Mouse (Mus musculus): Measurements from ENCODE around the gene Gm12166. TPM values are rescaled to one million over a fixed set of nuclear protein-coding genes. Genes with fewer than 3 reads are reported as not detected.

The Gm12166 gene
- polyA plus RNA-seq, 1 experiment from 2014 or later, result 4.0 TPM

DNA sequence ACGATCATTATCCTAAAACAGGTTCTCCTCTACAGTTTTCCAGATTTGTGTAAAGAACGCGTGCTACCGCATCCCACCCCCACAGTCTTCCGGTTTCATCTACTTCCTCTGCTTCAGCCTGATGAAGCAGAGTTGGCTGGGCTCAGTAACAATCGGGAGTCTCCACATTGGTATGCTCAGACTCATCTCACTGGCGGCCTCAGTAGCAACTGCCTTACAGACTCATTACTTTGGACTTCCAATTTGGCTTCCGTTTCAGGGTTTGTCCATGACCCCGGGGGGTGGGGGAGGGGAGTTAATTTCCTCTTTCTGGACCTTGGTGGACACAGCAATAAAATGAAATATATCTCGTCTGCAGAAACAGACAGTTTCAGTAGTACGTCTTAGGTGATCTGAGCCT, 12.8 kb downstream of the Gm12166 start:
- Histone ChIP-seq H3K4me1 (replicated peaks) (peaks cover 5% of the 10 kb centered on the region; the same call in 1 of the 2 replicates), H3K4me3 (no peak overlapping the region), H3K27me3 (ENCODE audit: insufficient read depth, poor library complexity, severe bottlenecking) (no peaks in the 10 kb centered on the region), H3K27ac (no peak overlapping the region), H3K9me3 (no peaks in the 10 kb centered on the region), H3K36me3 (no peaks in the 10 kb centered on the region)
- 75% methylated on average over 11 of the region's 11 CpGs for WGBS
- DNase-seq (ENCODE audit: low spot score), result no peak

DNA sequence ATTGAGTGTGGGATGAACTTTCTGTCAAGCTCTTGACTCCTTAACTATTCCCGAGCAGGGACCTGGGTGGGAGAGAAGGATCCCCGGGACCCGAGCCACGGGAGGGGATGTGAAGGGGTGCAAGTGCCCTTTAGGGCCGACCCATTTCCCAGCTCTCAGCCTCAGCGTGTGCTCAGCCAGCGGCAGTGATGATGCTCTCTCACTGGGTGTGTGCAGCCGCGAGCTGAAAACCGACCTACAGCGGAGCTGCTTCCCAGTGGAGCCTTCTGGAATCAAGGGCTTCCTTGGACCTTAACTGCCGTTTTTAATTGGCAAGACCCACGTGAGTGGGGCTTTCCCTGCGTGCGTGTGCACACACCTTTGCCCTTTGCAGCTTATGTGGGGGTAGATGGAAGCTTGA, 13.2 kb downstream of the Gm12166 start:
- no peaks in the 10 kb centered on the region for H3K27me3 ChIP-seq (ENCODE audit: insufficient read depth, poor library complexity, severe bottlenecking)
- peaks cover 5% of the 10 kb centered on the region; the same call in 1 of the 2 replicates for H3K4me1 ChIP-seq (replicated peaks)
- H3K36me3 ChIP-seq, result no peaks in the 10 kb centered on the region
- WGBS, result 86% methylated on average over 15 of the region's 15 CpGs
- no peak overlapping the region for H3K27ac ChIP-seq
- no peaks in the 10 kb centered on the region for H3K9me3 ChIP-seq
- H3K4me3 ChIP-seq, result no peak overlapping the region
- DNase-seq (ENCODE audit: low spot score), result no peak

DNA sequence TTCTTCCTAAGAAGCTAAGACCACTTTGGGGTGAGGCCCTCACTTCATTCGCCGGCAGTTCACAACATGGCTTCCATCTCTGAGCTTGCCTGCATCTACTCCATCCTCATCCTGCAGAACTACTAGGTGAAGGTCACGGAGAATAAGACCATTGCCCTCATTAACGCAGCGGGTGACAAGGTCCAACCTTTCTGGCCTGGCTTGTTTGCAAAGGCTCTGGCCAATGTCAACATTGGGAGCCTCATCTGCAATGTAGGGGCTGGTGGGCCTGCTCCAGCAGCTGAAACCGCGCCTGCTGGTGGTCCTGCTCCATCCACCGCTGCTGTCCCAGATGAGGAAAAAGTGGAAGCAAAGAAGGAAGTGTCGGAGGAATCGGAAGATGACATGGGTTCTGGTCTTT, 15.7 kb downstream of the Gm12166 start:
- no peaks in the 10 kb centered on the region for H3K9me3 ChIP-seq
- H3K4me3 ChIP-seq, result no peak overlapping the region
- H3K4me1 ChIP-seq (replicated peaks), result peaks cover 5% of the 10 kb centered on the region; the same call in 1 of the 2 replicates
- DNase-seq (ENCODE audit: low spot score), result no peak
- no peak overlapping the region for H3K27ac ChIP-seq
- no peaks in the 10 kb centered on the region for H3K27me3 ChIP-seq (ENCODE audit: insufficient read depth, poor library complexity, severe bottlenecking)
- no peaks in the 10 kb centered on the region for H3K36me3 ChIP-seq
- WGBS, result 95% methylated on average over 10 of the region's 10 CpGs

DNA sequence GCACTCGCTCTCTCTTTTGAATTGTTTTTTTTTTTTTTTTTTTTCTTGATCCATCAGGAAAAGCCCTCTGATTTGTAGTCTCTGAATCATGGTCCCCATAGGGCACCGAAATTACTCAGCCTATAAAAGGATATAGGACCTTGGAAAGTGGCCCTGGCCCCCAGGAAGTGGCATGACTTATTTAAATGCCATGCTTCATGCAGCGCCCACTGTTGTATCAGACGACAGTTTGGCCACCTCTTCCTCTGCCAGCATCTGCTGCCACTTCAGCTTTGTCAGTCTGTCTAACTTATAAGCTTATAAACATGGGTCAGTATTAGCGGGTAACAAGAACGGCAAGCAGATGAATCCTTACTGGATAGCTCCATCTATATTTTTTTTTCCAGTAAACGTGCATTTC, 19.2 kb downstream of the Gm12166 start:
- WGBS, result 88% methylated on average over 7 of the region's 7 CpGs

DNA sequence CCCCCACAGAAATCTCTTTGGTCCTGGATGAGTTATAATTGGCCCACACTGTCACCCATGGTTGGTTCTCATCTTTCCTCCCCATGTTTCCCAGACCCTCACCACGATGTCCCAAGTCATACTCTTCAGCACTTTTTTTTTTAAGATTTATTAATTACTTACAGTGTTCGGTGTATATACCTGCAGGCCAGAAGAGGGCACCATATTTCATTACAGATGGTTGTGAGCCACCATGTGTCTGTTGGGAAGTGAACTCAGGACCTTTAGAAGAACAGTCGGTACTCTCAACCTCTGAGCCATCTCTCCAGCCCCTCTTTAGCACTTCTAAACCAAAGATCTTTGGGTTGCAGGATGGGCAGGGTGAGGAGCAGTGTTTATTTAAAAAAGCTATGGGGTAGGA, 20.7 kb downstream of the Gm12166 start:
- Histone ChIP-seq H3K4me1 (replicated peaks) (no peaks in the 10 kb centered on the region; the same call in 1 of the 2 replicates), H3K4me3 (no peak overlapping the region), H3K9me3 (no peaks in the 10 kb centered on the region), H3K36me3 (no peaks in the 10 kb centered on the region), H3K27me3 (ENCODE audit: insufficient read depth, poor library complexity, severe bottlenecking) (no peaks in the 10 kb centered on the region), H3K27ac (no peak overlapping the region)
- WGBS, result 69% methylated on average over 3 of the region's 3 CpGs
- DNase-seq (ENCODE audit: low spot score), result no peak

More for the DNA sequence above, 19.2 kb downstream of the Gm12166 start:
- H3K36me3 ChIP-seq, result no peaks in the 10 kb centered on the region
- H3K27ac ChIP-seq, result no peak overlapping the region
- H3K4me1 ChIP-seq (replicated peaks), result no peaks in the 10 kb centered on the region; the same call in 1 of the 2 replicates
- DNase-seq (ENCODE audit: low spot score), result no peak
- H3K4me3 ChIP-seq, result no peak overlapping the region
- H3K27me3 ChIP-seq (ENCODE audit: insufficient read depth, poor library complexity, severe bottlenecking), result no peaks in the 10 kb centered on the region
- H3K9me3 ChIP-seq, result no peaks in the 10 kb centered on the region

DNA sequence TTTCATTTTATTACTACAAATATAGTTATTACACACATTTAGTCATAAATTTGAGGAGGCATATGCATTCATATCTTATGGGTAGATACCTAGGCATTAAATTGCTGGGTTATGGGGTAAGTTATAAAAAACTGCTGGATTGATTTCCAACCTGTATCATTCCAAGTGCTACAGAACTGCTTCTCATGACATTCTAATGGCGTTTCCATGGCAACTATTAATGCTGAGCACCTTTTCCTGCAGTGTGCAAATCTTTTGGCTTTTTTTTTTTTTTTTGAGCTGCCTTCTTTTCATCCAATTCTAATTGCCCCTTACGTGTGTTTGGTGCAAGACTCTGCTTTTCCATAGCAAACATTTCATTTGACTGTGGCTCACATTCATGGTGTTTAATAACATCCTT, 22.1 kb downstream of the Gm12166 start:
- no peaks in the 10 kb centered on the region for H3K9me3 ChIP-seq
- H3K27ac ChIP-seq, result no peak overlapping the region
- H3K4me1 ChIP-seq (replicated peaks), result peaks cover 7% of the 10 kb centered on the region
- DNase-seq (ENCODE audit: low spot score), result no peak
- no peak overlapping the region for H3K4me3 ChIP-seq
- H3K27me3 ChIP-seq (ENCODE audit: insufficient read depth, poor library complexity, severe bottlenecking), result no peaks in the 10 kb centered on the region
- no peaks in the 10 kb centered on the region for H3K36me3 ChIP-seq
- WGBS, result 77% methylated on average over 2 of the region's 2 CpGs

DNA sequence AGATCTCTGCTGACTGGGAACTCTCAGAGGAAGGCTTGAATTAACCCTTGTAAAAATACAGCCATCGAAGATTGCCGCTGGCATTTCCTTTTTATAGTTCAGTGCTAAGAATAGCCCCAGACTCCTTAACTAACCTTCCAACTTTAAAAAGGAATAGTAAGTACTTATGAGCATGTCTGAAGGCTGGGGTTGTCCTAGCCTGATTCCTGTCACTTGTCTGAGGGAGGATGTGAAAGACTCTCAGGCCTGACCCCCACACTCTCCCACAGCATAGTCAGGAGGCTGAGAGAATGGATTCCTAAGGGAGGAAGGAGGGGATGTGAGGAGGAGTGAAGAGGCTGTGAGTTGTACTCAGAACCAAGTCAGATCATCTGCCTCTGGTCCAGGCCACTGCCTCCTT, 22.6 kb downstream of the Gm12166 start:
- 66% methylated on average over 2 of the region's 2 CpGs for WGBS
- Histone ChIP-seq H3K36me3 (no peaks in the 10 kb centered on the region), H3K27ac (no peak overlapping the region), H3K27me3 (ENCODE audit: insufficient read depth, poor library complexity, severe bottlenecking) (no peaks in the 10 kb centered on the region), H3K4me1 (replicated peaks) (peaks cover 7% of the 10 kb centered on the region), H3K4me3 (no peak overlapping the region), H3K9me3 (no peaks in the 10 kb centered on the region)
- DNase-seq (ENCODE audit: low spot score), result no peak

DNA sequence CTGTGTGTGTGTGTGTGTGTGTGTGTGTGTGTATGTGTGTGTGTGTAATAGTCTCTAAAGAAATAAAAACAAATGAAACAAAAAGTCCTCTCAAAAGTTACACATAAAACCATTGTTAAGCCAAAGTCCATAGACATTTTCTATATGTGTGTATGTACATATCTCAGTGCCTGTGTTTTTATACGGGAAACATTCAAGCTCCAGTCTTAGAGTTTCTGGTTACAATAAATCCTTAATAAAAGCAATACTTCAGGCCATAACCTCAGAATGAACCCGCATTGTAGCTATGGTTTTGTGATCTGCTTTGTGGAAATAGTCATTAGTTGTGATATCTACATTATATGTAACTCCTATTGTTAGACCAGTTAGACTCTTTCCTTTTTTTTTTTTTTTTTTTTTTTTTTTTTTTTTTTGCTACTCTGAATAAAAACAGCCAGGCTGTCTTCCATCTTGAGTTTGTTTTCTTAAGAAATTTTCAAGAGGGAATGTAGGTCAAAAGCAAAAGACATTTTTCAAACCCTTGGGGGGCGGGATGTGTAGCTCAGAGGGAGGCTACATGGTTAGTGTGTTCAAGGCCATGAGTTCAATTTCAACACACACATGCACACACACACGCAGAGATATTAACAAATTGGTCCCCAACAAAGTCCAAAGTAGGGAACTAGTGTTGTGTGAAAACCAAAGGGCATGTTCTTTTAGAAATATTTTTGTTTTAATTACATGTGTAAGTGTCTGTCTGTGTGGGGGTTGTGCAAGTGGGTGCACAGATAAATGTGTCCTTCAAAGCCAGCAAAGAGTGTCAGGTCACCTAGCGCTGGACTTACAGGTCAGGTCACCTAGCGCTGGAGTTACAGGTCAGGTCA, 23.9 kb downstream of the Gm12166 start:
- no peak for DNase-seq (ENCODE audit: low spot score)
- Histone ChIP-seq H3K9me3 (no peaks in the 10 kb centered on the region), H3K4me1 (replicated peaks) (peaks cover 7% of the 10 kb centered on the region), H3K4me3 (no peak overlapping the region), H3K27ac (no peak overlapping the region), H3K36me3 (no peaks in the 10 kb centered on the region), H3K27me3 (ENCODE audit: insufficient read depth, poor library complexity, severe bottlenecking) (no peaks in the 10 kb centered on the region)
- WGBS, result 85% methylated on average over 6 of the region's 6 CpGs

DNA sequence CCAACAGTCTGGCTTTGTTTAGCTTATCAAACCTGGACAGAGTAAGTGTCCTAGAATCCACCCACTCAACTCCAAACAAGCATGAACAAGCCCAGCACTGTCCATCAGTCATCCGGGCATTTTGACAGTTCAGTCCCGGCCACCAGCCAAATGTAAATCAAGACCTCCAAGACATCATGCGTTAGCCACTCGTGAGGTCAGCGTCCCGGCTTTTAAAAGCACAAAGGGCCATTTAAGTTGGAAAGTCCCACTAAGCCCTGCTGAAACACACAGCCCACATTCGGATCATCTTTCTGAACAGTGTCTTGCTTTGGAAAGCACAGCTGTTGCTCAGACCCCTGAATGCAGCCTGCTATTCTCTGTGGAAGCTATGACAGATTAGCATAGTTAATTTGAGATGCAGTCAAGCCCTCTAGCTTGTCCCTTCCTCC, 26.1 kb downstream of the Gm12166 start:
- WGBS, result 47% methylated on average over 7 of the region's 7 CpGs
- no peaks in the 10 kb centered on the region for H3K27me3 ChIP-seq (ENCODE audit: insufficient read depth, poor library complexity, severe bottlenecking)
- DNase-seq (ENCODE audit: low spot score), result peak; percentile 26
- H3K4me1 ChIP-seq (replicated peaks), result peaks cover 7% of the 10 kb centered on the region
- H3K36me3 ChIP-seq, result no peaks in the 10 kb centered on the region
- no peak overlapping the region for H3K4me3 ChIP-seq
- no peaks in the 10 kb centered on the region for H3K9me3 ChIP-seq
- no peak overlapping the region for H3K27ac ChIP-seq

DNA sequence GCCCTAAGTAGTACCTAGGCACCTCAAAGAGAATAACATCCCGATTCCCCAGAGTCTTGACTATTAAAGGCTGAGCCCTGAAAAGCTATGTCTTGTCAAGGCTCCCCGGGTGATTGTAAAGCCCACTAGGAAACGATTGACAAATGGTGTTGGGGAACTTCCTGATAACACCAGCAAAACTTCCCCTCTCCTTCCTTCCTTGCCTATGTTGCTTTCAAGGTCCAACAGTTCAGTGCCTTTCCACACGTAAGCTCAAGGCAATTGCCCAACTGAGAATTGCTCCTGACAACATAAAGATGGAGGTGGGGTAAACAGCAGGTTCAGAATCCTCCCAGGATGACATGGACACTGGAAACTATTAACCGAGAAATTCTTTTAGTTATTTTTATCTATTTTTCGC, 29.1 kb downstream of the Gm12166 start:
- no peaks in the 10 kb centered on the region for H3K27me3 ChIP-seq (ENCODE audit: insufficient read depth, poor library complexity, severe bottlenecking)
- H3K36me3 ChIP-seq, result no peaks in the 10 kb centered on the region
- H3K4me1 ChIP-seq (replicated peaks), result peaks cover 7% of the 10 kb centered on the region
- no peak overlapping the region for H3K27ac ChIP-seq
- H3K4me3 ChIP-seq, result no peak overlapping the region
- 84% methylated on average over 6 of the region's 6 CpGs for WGBS
- DNase-seq (ENCODE audit: low spot score), result no peak
- no peaks in the 10 kb centered on the region for H3K9me3 ChIP-seq

DNA sequence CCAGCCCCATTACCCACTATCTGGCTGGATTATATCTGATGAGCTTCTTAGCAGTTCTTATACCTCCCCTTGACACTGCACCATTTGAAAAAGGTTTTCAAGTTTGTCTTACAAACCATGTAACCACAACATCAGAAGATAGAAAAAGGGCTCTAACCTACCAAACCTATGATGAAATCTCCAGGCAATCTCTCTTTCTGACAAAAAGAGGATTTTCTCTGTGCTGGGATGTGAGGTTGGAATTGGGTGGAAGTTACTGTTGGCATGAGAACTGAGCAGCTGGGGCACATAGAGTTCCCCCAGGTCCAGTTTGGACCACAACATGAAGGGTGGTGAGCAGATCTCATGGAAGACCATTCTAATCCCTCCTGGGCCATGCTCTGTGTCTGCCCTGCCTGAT, 30.3 kb downstream of the Gm12166 start:
- no peaks in the 10 kb centered on the region for H3K27me3 ChIP-seq (ENCODE audit: insufficient read depth, poor library complexity, severe bottlenecking)
- no peak overlapping the region for H3K27ac ChIP-seq

DNA sequence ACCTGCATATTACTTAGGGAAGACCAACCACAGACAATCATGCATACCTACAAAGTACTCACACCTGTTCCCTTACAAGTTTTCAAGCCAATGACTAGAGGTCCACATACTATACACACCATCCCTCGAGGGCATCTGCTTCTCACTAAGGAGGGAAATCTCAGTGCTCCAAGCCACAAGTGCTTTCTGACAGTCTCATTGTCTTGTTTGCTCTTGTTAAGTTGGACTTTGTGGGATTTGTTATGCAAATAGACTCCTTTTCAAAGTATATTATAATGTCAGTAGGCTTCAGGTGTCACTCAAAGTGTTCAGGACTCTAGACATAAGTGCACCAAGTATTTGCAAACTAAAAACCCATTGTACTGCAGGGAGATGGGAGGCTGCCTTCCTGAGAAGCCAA, 31.9 kb downstream of the Gm12166 start:
- DNase-seq (ENCODE audit: low spot score), result no peak
- H3K27ac ChIP-seq, result no peak overlapping the region
- no peaks in the 10 kb centered on the region for H3K9me3 ChIP-seq
- no peaks in the 10 kb centered on the region for H3K36me3 ChIP-seq
- H3K27me3 ChIP-seq (ENCODE audit: insufficient read depth, poor library complexity, severe bottlenecking), result no peaks in the 10 kb centered on the region
- no peaks in the 10 kb centered on the region for H3K4me1 ChIP-seq (replicated peaks)
- H3K4me3 ChIP-seq, result no peak overlapping the region
- WGBS, result 82% methylated on average over 1 of the region's 1 CpGs

More for the DNA sequence above, 30.3 kb downstream of the Gm12166 start:
- no peaks in the 10 kb centered on the region for H3K36me3 ChIP-seq
- no peaks in the 10 kb centered on the region for H3K9me3 ChIP-seq
- DNase-seq (ENCODE audit: low spot score), result no peak
- peaks cover 7% of the 10 kb centered on the region for H3K4me1 ChIP-seq (replicated peaks)
- no peak overlapping the region for H3K4me3 ChIP-seq

DNA sequence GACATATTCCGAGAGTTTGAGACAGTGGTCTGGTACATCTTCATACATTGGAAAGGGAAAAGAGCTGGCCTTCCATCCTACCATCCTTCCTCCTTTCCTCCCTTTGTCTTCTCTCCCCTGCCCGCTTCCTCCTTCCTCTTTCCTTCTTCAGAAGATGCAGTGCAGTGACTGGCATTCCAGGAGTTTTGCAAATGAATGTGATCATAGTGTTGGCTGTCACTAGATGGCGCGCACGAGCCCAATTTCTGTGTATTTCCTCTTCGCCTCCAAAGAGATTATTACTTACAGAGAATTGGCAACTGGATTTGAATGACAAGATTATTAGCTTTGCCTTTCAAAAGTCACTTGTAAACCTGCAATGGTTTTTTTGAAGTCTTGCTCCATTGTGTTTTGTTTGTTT, 36.1 kb downstream of the Gm12166 start:
- Histone ChIP-seq H3K36me3 (no peaks in the 10 kb centered on the region), H3K4me3 (no peak overlapping the region), H3K27me3 (ENCODE audit: insufficient read depth, poor library complexity, severe bottlenecking) (no peaks in the 10 kb centered on the region), H3K9me3 (no peaks in the 10 kb centered on the region), H3K27ac (no peak overlapping the region), H3K4me1 (replicated peaks) (no peaks in the 10 kb centered on the region)
- DNase-seq (ENCODE audit: low spot score), result peak; percentile 72
- 27% methylated on average over 6 of the region's 6 CpGs for WGBS

Measured in hindbrain, embryonic 10.5 days (tissue).